Mouse (Mus musculus) spleen, postnatal 4 days (tissue): Measurements from ENCODE around the gene Lyz1.
A peak's percentile ranks its signal among the peaks of the same experiment; 100 is the strongest.
"Not testable (repeated sequence)": the region's sequence is repeated elsewhere in the genome, so short reads cannot be mapped to it uniquely, and the experiment has no call there.

Experiments used
- DNase-seq, 2 experiments: peaks; one replicate each; pipeline ENCODE4 v3.0.0; 2022; ENCODE audit warnings: low spot score in 2 of 2

The Lyz1 gene

GRCm38 (mm10) chr10:117292671-117293070 lies at the start of gene Lyz1:
Gene Lyz1 (minus strand): TSS chr10:117292868.
- DNase-seq: no peak

GRCm38 (mm10) chr10:117342406-117342805 lies 49.7 kb upstream of the Lyz1 start:
- peak in 1 of 2 experiments; percentile 8 for DNase-seq

GRCm38 (mm10) chr10:117341029-117341428 lies 48.4 kb upstream of the Lyz1 start:
- peak in 1 of 2 experiments; percentile 25 for DNase-seq

GRCm38 (mm10) chr10:117339241-117339640 lies 46.6 kb upstream of the Lyz1 start:
- peak in 1 of 2 experiments; percentile 56 for DNase-seq

GRCm38 (mm10) chr10:117337946-117338345 lies 45.3 kb upstream of the Lyz1 start:
- DNase-seq: no peak

GRCm38 (mm10) chr10:117335649-117336048 lies 43.0 kb upstream of the Lyz1 start:
- peak in 1 of 2 experiments; percentile 44 for DNase-seq

GRCm38 (mm10) chr10:117330521-117330920 lies 37.9 kb upstream of the Lyz1 start:
- DNase-seq: peak in 1 of 2 experiments; percentile 38

- peak in 1 of 2 experiments; percentile 24 for DNase-seq
These were observed 31.1 kb upstream of the Lyz1 start for GRCm38 (mm10) chr10:117323782-117324181.

- no peak for DNase-seq
These were observed 30.0 kb upstream of the Lyz1 start for GRCm38 (mm10) chr10:117322630-117323029.

- DNase-seq: no peak
These were observed 27.9 kb upstream of the Lyz1 start for GRCm38 (mm10) chr10:117320571-117320981.

GRCm38 (mm10) chr10:117316391-117316790 lies 23.7 kb upstream of the Lyz1 start:
- no peak for DNase-seq

GRCm38 (mm10) chr10:117313133-117313532 lies 20.5 kb upstream of the Lyz1 start:
- DNase-seq: no peak

- DNase-seq: no peak
These were observed 19.5 kb upstream of the Lyz1 start for GRCm38 (mm10) chr10:117312168-117312567.

GRCm38 (mm10) chr10:117304371-117304770 lies 11.7 kb upstream of the Lyz1 start:
- DNase-seq: no peak

GRCm38 (mm10) chr10:117301688-117302087 lies 9.0 kb upstream of the Lyz1 start:
- no peak for DNase-seq

- DNase-seq: no peak
These were observed 7.3 kb upstream of the Lyz1 start for GRCm38 (mm10) chr10:117299901-117300520.

GRCm38 (mm10) chr10:117299106-117299505 lies 6.4 kb upstream of the Lyz1 start:
- no peak for DNase-seq

GRCm38 (mm10) chr10:117298336-117298735 lies 5.7 kb upstream of the Lyz1 start:
- DNase-seq: no peak

- DNase-seq: not testable (repeated sequence)
These were observed 1.7 kb downstream of the Lyz1 start for GRCm38 (mm10) chr10:117290936-117291335.

GRCm38 (mm10) chr10:117290046-117290870 lies 2.4 kb downstream of the Lyz1 start:
- no peak for DNase-seq

- not testable (repeated sequence) for DNase-seq
These were observed 3.6 kb downstream of the Lyz1 start for GRCm38 (mm10) chr10:117289034-117289505.

- DNase-seq: no peak
These were observed 4.3 kb downstream of the Lyz1 start for GRCm38 (mm10) chr10:117288197-117289033.
